Mouse (Mus musculus) adrenal gland (tissue): ENCODE measurements around the gene St6gal1.

Experiments used
- intact Hi-C: fragments of 180-260 bp; cut with DNase I; formaldehyde crosslinking; loops from one replicate; pipeline ENCODE4 v1.15.1; 2025

The St6gal1 gene

GRCm38 (mm10) chr16:23271746-23272520, 47.4 kb downstream of the St6gal1 start:
- intact Hi-C loops, result no loop called here

- intact Hi-C loops, result no loop called here
These were observed 48.1 kb downstream of the St6gal1 start for GRCm38 (mm10) chr16:23272521-23273230.

- intact Hi-C loops, result no loop called here
These were observed 49.5 kb downstream of the St6gal1 start for GRCm38 (mm10) chr16:23274005-23274404.

- intact Hi-C loops, result no loop called here
These were observed 50.2 kb downstream of the St6gal1 start for GRCm38 (mm10) chr16:23274606-23275310.

- intact Hi-C loops, result no loop called here
These were observed 51.1 kb downstream of the St6gal1 start for GRCm38 (mm10) chr16:23275661-23276060.

- intact Hi-C loops, result no loop called here
These were observed 55.6 kb downstream of the St6gal1 start for GRCm38 (mm10) chr16:23279879-23280741.

- intact Hi-C loops, result no loop called here
These were observed 56.2 kb downstream of the St6gal1 start for GRCm38 (mm10) chr16:23280742-23281090.

- intact Hi-C loops, result no loop called here
These were observed 57.7 kb downstream of the St6gal1 start for GRCm38 (mm10) chr16:23282241-23282640.

GRCm38 (mm10) chr16:23282941-23283340, 58.4 kb downstream of the St6gal1 start:
- intact Hi-C loops, result no loop called here

GRCm38 (mm10) chr16:23283677-23284076, 59.1 kb downstream of the St6gal1 start:
- intact Hi-C loops, result no loop called here

- intact Hi-C loops, result no loop called here
These were observed 60.2 kb downstream of the St6gal1 start for GRCm38 (mm10) chr16:23284470-23285394.

GRCm38 (mm10) chr16:23286380-23287097, 62.0 kb downstream of the St6gal1 start:
- intact Hi-C loops, result no loop called here

- intact Hi-C loops, result no loop called here
These were observed 62.9 kb downstream of the St6gal1 start for GRCm38 (mm10) chr16:23287312-23288040.

GRCm38 (mm10) chr16:23288103-23288502, 63.6 kb downstream of the St6gal1 start:
- intact Hi-C loops, result no loop called here

- intact Hi-C loops, result no loop called here
These were observed 64.9 kb downstream of the St6gal1 start for GRCm38 (mm10) chr16:23289424-23289823.

GRCm38 (mm10) chr16:23290171-23290570, 65.6 kb downstream of the St6gal1 start:
- intact Hi-C loops, result no loop called here

- intact Hi-C loops, result no loop called here
These were observed 67.0 kb downstream of the St6gal1 start for GRCm38 (mm10) chr16:23291521-23291920.

- intact Hi-C loops, result no loop called here
These were observed 69.7 kb downstream of the St6gal1 start for GRCm38 (mm10) chr16:23294236-23294635.

- intact Hi-C loops, result no loop called here
These were observed 70.2 kb downstream of the St6gal1 start for GRCm38 (mm10) chr16:23294747-23295146.
